Mouse (Mus musculus): ENCODE data around the gene Pcbp3.

- TF ChIP-seq CTCF (IDR thresholded peaks at IDR 0.05; ENCODE audit: insufficient read depth, low read length): no peak
- TF ChIP-seq POLR2A (IDR thresholded peaks at IDR 0.05; ENCODE audit: borderline replicate concordance, extremely low read depth, low read depth, low read length): no peak
Measured at GRCm38 (mm10) chr10:76794102-76794501, 167.6 kb downstream of the Pcbp3 start.

Measured in lung, adult 2 months (tissue).